11 mouse cellular contexts compared by ENCODE assay signal in the genomic region with DNA sequence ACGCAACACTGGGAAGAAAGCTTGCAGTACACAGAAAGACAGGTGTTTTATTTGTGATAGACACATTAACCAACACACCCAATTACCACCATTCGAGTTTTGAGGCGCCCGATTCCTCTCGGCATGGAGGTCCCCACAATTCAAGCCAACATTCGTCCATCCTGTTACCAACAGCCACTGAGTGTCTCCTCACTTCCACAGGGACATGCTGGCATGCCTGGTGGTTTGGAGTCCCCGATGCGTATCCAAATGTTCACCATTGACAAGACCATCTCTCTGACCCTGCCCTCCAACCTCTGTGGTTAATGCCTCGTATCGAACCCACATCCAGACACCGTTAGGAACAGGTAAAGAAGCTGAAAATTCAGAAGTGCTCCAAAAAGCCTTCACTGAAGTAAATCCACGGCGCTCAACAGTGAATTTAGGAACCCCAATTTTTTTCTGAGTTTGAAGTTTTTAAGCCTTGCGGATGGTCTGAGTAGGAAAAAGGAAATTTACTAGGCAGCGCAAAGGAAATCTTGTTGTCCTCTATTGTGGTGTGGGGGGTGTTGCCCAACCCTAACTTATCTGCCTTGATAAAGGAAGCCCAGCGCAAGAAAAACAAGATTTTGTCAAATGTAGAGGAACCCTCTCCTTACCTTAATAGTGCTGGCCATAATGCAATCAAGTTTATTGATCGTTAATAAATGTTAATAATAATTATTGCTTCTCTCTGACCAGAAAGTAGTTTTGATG.
A peak's percentile ranks its signal among the peaks of the same experiment; 100 is the strongest.
DNase-seq lines count a peak whose midpoint lies in the region; ATAC-seq and TF ChIP-seq lines count a peak whose summit lies in the region.
"Had no signal": no experiment of that assay in that cellular context is flagged by ENCODE, and none has a peak within 500 bp of the region (broad histone marks: within the 10 kb centered on the region; RNA-seq: fewer than 3 reads in every experiment).

No protein-coding gene starts in this region.

- no peak overlapping the region for H3K9ac ChIP-seq in midbrain, postnatal 0 days (replicated peaks; ENCODE audit: low read length, poor library complexity, severe bottlenecking)
- no peak overlapping the region for H3K9ac ChIP-seq in midbrain, embryonic 16.5 days (ENCODE audit: low read depth, low read length)
- no peak overlapping the region for H3K9ac ChIP-seq in stomach, embryonic 15.5 days
- H3K9ac ChIP-seq: embryonic facial prominence, embryonic 12.5 days had no signal

- no peaks in the 10 kb centered on the region for H3K27me3 ChIP-seq in heart, embryonic 10.5 days (ENCODE audit: insufficient read depth, poor library complexity, severe bottlenecking)
- H3K27me3 ChIP-seq in midbrain, postnatal 0 days (ENCODE audit: insufficient read depth, low read length): no peaks in the 10 kb centered on the region
- no peaks in the 10 kb centered on the region for H3K27me3 ChIP-seq in midbrain, embryonic 16.5 days (ENCODE audit: control insufficient read depth, insufficient read depth, low read depth, low read length)
- no peaks in the 10 kb centered on the region for H3K27me3 ChIP-seq in limb, embryonic 10.5 days (ENCODE audit: low read depth, poor library complexity, severe bottlenecking)
- H3K27me3 ChIP-seq in stomach, embryonic 15.5 days (replicated peaks): no peaks in the 10 kb centered on the region
- H3K27me3 ChIP-seq: embryonic facial prominence, embryonic 12.5 days had no signal

- peak overlapping the region; percentile 62 for H3K27ac ChIP-seq in heart, embryonic 10.5 days
- no peak overlapping the region for H3K27ac ChIP-seq in midbrain, postnatal 0 days (ENCODE audit: low read depth, low read length)
- no peak overlapping the region for H3K27ac ChIP-seq in midbrain, embryonic 16.5 days (ENCODE audit: low read length)
- H3K27ac ChIP-seq in limb, embryonic 10.5 days: 0 out of 2 replicates have a peak overlapping the region, but pooled peaks have one; percentile 27
- no peak overlapping the region; the same call in 1 of the 2 replicates for H3K27ac ChIP-seq in stomach, embryonic 15.5 days
- H3K27ac ChIP-seq: embryonic facial prominence, embryonic 12.5 days had no signal

- H3K36me3 ChIP-seq in heart, embryonic 10.5 days: no peaks in the 10 kb centered on the region
- H3K36me3 ChIP-seq in midbrain, postnatal 0 days (ENCODE audit: insufficient read depth, low read length): no peaks in the 10 kb centered on the region
- H3K36me3 ChIP-seq in midbrain, embryonic 16.5 days (ENCODE audit: control insufficient read depth, insufficient read depth, low read length): no peaks in the 10 kb centered on the region
- H3K36me3 ChIP-seq in limb, embryonic 10.5 days: no peaks in the 10 kb centered on the region
- H3K36me3 ChIP-seq in stomach, embryonic 15.5 days: no peaks in the 10 kb centered on the region
- H3K36me3 ChIP-seq: embryonic facial prominence, embryonic 12.5 days had no signal

- no peak overlapping the region for H3K4me2 ChIP-seq in midbrain, postnatal 0 days (ENCODE audit: low read depth, low read length, poor library complexity, severe bottlenecking)
- H3K4me2 ChIP-seq in midbrain, embryonic 16.5 days (ENCODE audit: low read length): no peak overlapping the region
- no peak overlapping the region for H3K4me2 ChIP-seq in stomach, embryonic 15.5 days
- H3K4me2 ChIP-seq: embryonic facial prominence, embryonic 12.5 days; midbrain, embryonic 11.5 days had no signal

- intact Hi-C loops in heart, postnatal 14 days (cut with DNase I): loop anchor here (5.0 kb wide), 1 partner anchor 244 kb away; a partner anchor contains a TSS

- WGBS in heart, embryonic 10.5 days: 64% methylated on average over 17 of the region's 17 CpGs
- WGBS in midbrain, postnatal 0 days: 94% methylated on average over 17 of the region's 17 CpGs
- 91% methylated on average over 17 of the region's 17 CpGs for WGBS in midbrain, embryonic 16.5 days
- WGBS in limb, embryonic 10.5 days: 90% methylated on average over 17 of the region's 17 CpGs
- WGBS in stomach, embryonic 15.5 days: 82% methylated on average over 17 of the region's 17 CpGs

- DNase-seq in heart, embryonic 10.5 days (ENCODE audit: low spot score): no peak
- no peak for DNase-seq in heart, postnatal 14 days
- no peak for DNase-seq in midbrain, postnatal 0 days (ENCODE audit: low spot score)
- no peak for DNase-seq in limb, embryonic 10.5 days (ENCODE audit: low spot score)
- no peak for DNase-seq in cerebellum, adult 8-10 months
- DNase-seq in adrenal gland, adult 2 months: no peak
- DNase-seq: adrenal gland, postnatal 25 days had no signal

- peak overlapping the region; percentile 48 for H3K4me3 ChIP-seq in heart, embryonic 10.5 days
- peak overlapping the region; percentile 13; the same call in 1 of the 2 replicates for H3K4me3 ChIP-seq in midbrain, postnatal 0 days (ENCODE audit: low read depth, low read length)
- no peak overlapping the region for H3K4me3 ChIP-seq in midbrain, embryonic 16.5 days (ENCODE audit: low read depth, low read length)
- H3K4me3 ChIP-seq in limb, embryonic 10.5 days: no peak overlapping the region
- peak overlapping the region; percentile 16; the same call in 1 of the 2 replicates for H3K4me3 ChIP-seq in stomach, embryonic 15.5 days (replicated peaks)
- H3K4me3 ChIP-seq: embryonic facial prominence, embryonic 12.5 days had no signal

- H3K9me3 ChIP-seq in heart, embryonic 10.5 days: no peaks in the 10 kb centered on the region
- no peaks in the 10 kb centered on the region for H3K9me3 ChIP-seq in midbrain, postnatal 0 days (ENCODE audit: low read length)
- no peaks in the 10 kb centered on the region for H3K9me3 ChIP-seq in midbrain, embryonic 16.5 days (replicated peaks; ENCODE audit: control insufficient read depth, low read length, poor library complexity, severe bottlenecking)
- no peaks in the 10 kb centered on the region for H3K9me3 ChIP-seq in limb, embryonic 10.5 days (replicated peaks)
- no peaks in the 10 kb centered on the region for H3K9me3 ChIP-seq in stomach, embryonic 15.5 days
- H3K9me3 ChIP-seq: embryonic facial prominence, embryonic 12.5 days had no signal

- TF ChIP-seq CTCF in midbrain, postnatal 0 days (IDR thresholded peaks at IDR 0.05): no peak

- no peak for ATAC-seq in midbrain, postnatal 0 days (ENCODE audit: low FRiP score)
- ATAC-seq in midbrain, embryonic 16.5 days: no peak
- ATAC-seq in stomach, embryonic 15.5 days (ENCODE audit: insufficient read depth, low FRiP score, low read depth): no peak

- H3K4me1 ChIP-seq in heart, embryonic 10.5 days: peaks cover 16% of the 10 kb centered on the region
- H3K4me1 ChIP-seq in midbrain, postnatal 0 days (ENCODE audit: insufficient read depth, low read length): no peaks in the 10 kb centered on the region
- no peaks in the 10 kb centered on the region for H3K4me1 ChIP-seq in midbrain, embryonic 16.5 days (ENCODE audit: control insufficient read depth, insufficient read depth, low read length)
- peaks cover 35% of the 10 kb centered on the region for H3K4me1 ChIP-seq in limb, embryonic 10.5 days
- no peaks in the 10 kb centered on the region for H3K4me1 ChIP-seq in stomach, embryonic 15.5 days

Comparison
In these comparisons a context has a peak if more than half of its experiments do, and no peak if none do; other contexts are left out.
1. H3K4me3 ChIP-seq: peak in heart, embryonic 10.5 days (single experiment), midbrain, postnatal 0 days (single experiment) and stomach, embryonic 15.5 days (single experiment); none in midbrain, embryonic 16.5 days (single experiment) and limb, embryonic 10.5 days (single experiment).
2. H3K27ac ChIP-seq: peak in heart, embryonic 10.5 days (single experiment) and limb, embryonic 10.5 days (single experiment); none in midbrain, postnatal 0 days (single experiment), midbrain, embryonic 16.5 days (single experiment) and stomach, embryonic 15.5 days (single experiment).